ENCODE assay signal across 9 mouse cellular contexts in genomic region chr8:72322471-72322889, GRCm38 (mm10). TPM values are rescaled to one million over a fixed set of nuclear protein-coding genes. Genes with fewer than 3 reads are reported as not detected.
A peak's percentile ranks its signal among the peaks of the same experiment; 100 is the strongest.
DNase-seq lines count a peak whose midpoint lies in the region; ATAC-seq and TF ChIP-seq lines count a peak whose summit lies in the region.
"Had no signal": no experiment of that assay in that cellular context is flagged by ENCODE, and none has a peak within 500 bp of the region (broad histone marks: within the 10 kb centered on the region; RNA-seq: fewer than 3 reads in every experiment).

No protein-coding gene starts in this region.

- WGBS in lung, embryonic 16.5 days, result 48% methylated on average over 7 of the region's 7 CpGs
- 77% methylated on average over 7 of the region's 7 CpGs for WGBS in midbrain, embryonic 15.5 days

- no peak overlapping the region for H3K9ac ChIP-seq in lung, embryonic 16.5 days (ENCODE audit: low read length)
- no peak overlapping the region for H3K9ac ChIP-seq in midbrain, embryonic 15.5 days
- H3K9ac ChIP-seq: embryonic facial prominence, embryonic 12.5 days had no signal

- H3K27ac ChIP-seq in cortical plate, adult 2 months (ENCODE audit: insufficient read depth, low read length), result 0 out of 2 replicates have a peak overlapping the region, but pooled peaks have one; percentile 24
- H3K27ac ChIP-seq in lung, embryonic 16.5 days (ENCODE audit: low read length), result no peak overlapping the region
- H3K27ac ChIP-seq in midbrain, embryonic 15.5 days, result no peak overlapping the region
- H3K27ac ChIP-seq: embryonic facial prominence, embryonic 12.5 days had no signal

- H3K4me2 ChIP-seq in lung, embryonic 16.5 days (ENCODE audit: low read depth, low read length), result peak overlapping the region; percentile 74; the same call in 1 of the 2 replicates
- H3K4me2 ChIP-seq in midbrain, embryonic 15.5 days, result no peak overlapping the region
- H3K4me2 ChIP-seq: embryonic facial prominence, embryonic 12.5 days had no signal

- peaks cover 25% of the 10 kb centered on the region for H3K27me3 ChIP-seq in lung, embryonic 16.5 days (ENCODE audit: control insufficient read depth, insufficient read depth, low read depth, low read length)
- H3K27me3 ChIP-seq in midbrain, embryonic 15.5 days (replicated peaks), result peaks cover 41% of the 10 kb centered on the region

- no peak for TF ChIP-seq POLR2A in cortical plate, adult 2 months (IDR thresholded peaks at IDR 0.05; ENCODE audit: extremely low read depth, insufficient read depth, low read length)

- H3K4me3 ChIP-seq in cortical plate, adult 2 months (ENCODE audit: insufficient read depth, low read length), result peak overlapping the region; percentile 18
- no peak overlapping the region for H3K4me3 ChIP-seq in lung, embryonic 16.5 days (ENCODE audit: low read length)
- H3K4me3 ChIP-seq in midbrain, embryonic 15.5 days, result no peak overlapping the region
- H3K4me3 ChIP-seq: embryonic facial prominence, embryonic 12.5 days had no signal

- no peaks in the 10 kb centered on the region; the same call in none of the 2 replicates for H3K4me1 ChIP-seq in cortical plate, adult 2 months (ENCODE audit: control insufficient read depth, insufficient read depth, low read length)
- H3K4me1 ChIP-seq in lung, embryonic 16.5 days (replicated peaks; ENCODE audit: control insufficient read depth, insufficient read depth, low read length), result no peaks in the 10 kb centered on the region; the same call in 1 of the 2 replicates
- H3K4me1 ChIP-seq in midbrain, embryonic 15.5 days, result peaks cover 22% of the 10 kb centered on the region

- no peak for TF ChIP-seq CTCF in cortical plate, adult 2 months (IDR thresholded peaks at IDR 0.05; ENCODE audit: extremely low read depth, insufficient read depth, low read length)

- no peaks in the 10 kb centered on the region for H3K9me3 ChIP-seq in lung, embryonic 16.5 days (ENCODE audit: control insufficient read depth, low read length)
- no peaks in the 10 kb centered on the region for H3K9me3 ChIP-seq in midbrain, embryonic 15.5 days
- H3K9me3 ChIP-seq: embryonic facial prominence, embryonic 12.5 days had no signal

- ATAC-seq in lung, embryonic 16.5 days (ENCODE audit: low read depth), result no peak
- ATAC-seq in midbrain, embryonic 15.5 days (replicated peaks), result no peak

- peak; percentile 55 for DNase-seq in urinary bladder, postnatal 14 days (ENCODE audit: low spot score)
- DNase-seq in urinary bladder, adult 2 months (ENCODE audit: low spot score), result no peak
- peak; percentile 57 for DNase-seq in testis, postnatal 10 days (ENCODE audit: low spot score)
- no peak for DNase-seq in cerebellum, adult 11 months
- no peak for DNase-seq in cerebellum, postnatal 4 days (ENCODE audit: low spot score in 2 of 2)

- no peaks in the 10 kb centered on the region for H3K36me3 ChIP-seq in lung, embryonic 16.5 days (ENCODE audit: control insufficient read depth, insufficient read depth, low read length)
- H3K36me3 ChIP-seq in midbrain, embryonic 15.5 days (replicated peaks), result no peaks in the 10 kb centered on the region
- H3K36me3 ChIP-seq: embryonic facial prominence, embryonic 12.5 days had no signal

RNA-seq across cellular contexts. Expression of gene Klf2, which starts 3.6 kb away (rescaled TPM):
- 32.4 and 36.7 TPM in 2 replicates for polyA plus RNA-seq in urinary bladder, adult 2 months (2012; rRNA removed)
- 11.7 and 14.7 TPM in 2 replicates for polyA plus RNA-seq in cortical plate, adult 2 months (2012; rRNA removed)
- polyA plus RNA-seq in lung, embryonic 16.5 days (2015; fragmentation: Nextera tagmentation; extraction: Ambion mirVana), result 11.7 and 12.9 TPM in 2 replicates
- polyA plus RNA-seq in midbrain, embryonic 15.5 days (2015; fragmentation: Nextera tagmentation; extraction: Ambion mirVana), result 4.7 and 5.4 TPM in 2 replicates

RNA-seq across cellular contexts. Expression of gene Gm10282, which starts 17.4 kb away (rescaled TPM):
- polyA plus RNA-seq in urinary bladder, adult 2 months (2012; rRNA removed), result 6.2 and 8.5 TPM in 2 replicates
- 5.3 and 5.4 TPM in 2 replicates for polyA plus RNA-seq in cortical plate, adult 2 months (2012; rRNA removed)
- polyA plus RNA-seq in lung, embryonic 16.5 days (2015; fragmentation: Nextera tagmentation; extraction: Ambion mirVana), result 33.3 and 34.5 TPM in 2 replicates
- 9.0 and 11.9 TPM in 2 replicates for polyA plus RNA-seq in midbrain, embryonic 15.5 days (2015; fragmentation: Nextera tagmentation; extraction: Ambion mirVana)

Comparison
In these comparisons a context has a peak if more than half of its experiments do, and no peak if none do; other contexts are left out.
1. DNase-seq: peak in urinary bladder, postnatal 14 days (single experiment) and testis, postnatal 10 days (single experiment); none in urinary bladder, adult 2 months (single experiment), cerebellum, adult 11 months (single experiment) and cerebellum, postnatal 4 days (0 of 2).